In genomic region chr5:68122883-68123282, GRCm38 (mm10) we compare ENCODE assay signal across 21 mouse cellular contexts.
DNase-seq lines count a peak whose midpoint lies in the region; ATAC-seq and TF ChIP-seq lines count a peak whose summit lies in the region.
"Had no signal": no experiment of that assay in that cellular context is flagged by ENCODE, and none has a peak within 500 bp of the region (broad histone marks: within the 10 kb centered on the region; RNA-seq: fewer than 3 reads in every experiment).

No protein-coding gene starts in this region.

- no peak overlapping the region for H3K9ac ChIP-seq in kidney, embryonic 14.5 days (ENCODE audit: low read depth, low read length)
- no peak overlapping the region for H3K9ac ChIP-seq in kidney, postnatal 0 days (ENCODE audit: low read depth, low read length)
- H3K9ac ChIP-seq: embryonic facial prominence, embryonic 13.5 days; embryonic facial prominence, embryonic 15.5 days; forebrain, embryonic 12.5 days had no signal

- no peaks in the 10 kb centered on the region for H3K9me3 ChIP-seq in kidney, embryonic 14.5 days (ENCODE audit: control insufficient read depth, low read length)
- no peaks in the 10 kb centered on the region for H3K9me3 ChIP-seq in kidney, postnatal 0 days (replicated peaks; ENCODE audit: low read length)
- H3K9me3 ChIP-seq: embryonic facial prominence, embryonic 13.5 days; embryonic facial prominence, embryonic 15.5 days; forebrain, embryonic 10.5 days; forebrain, embryonic 12.5 days had no signal

- WGBS in kidney, embryonic 14.5 days: 48% methylated on average over 3 of the region's 3 CpGs
- 38% methylated on average over 3 of the region's 3 CpGs for WGBS in kidney, postnatal 0 days

- no peaks in the 10 kb centered on the region for H3K27me3 ChIP-seq in kidney, embryonic 14.5 days (ENCODE audit: control insufficient read depth, insufficient read depth, low read length)
- no peaks in the 10 kb centered on the region for H3K27me3 ChIP-seq in kidney, postnatal 0 days (ENCODE audit: insufficient read depth, low read length)
- H3K27me3 ChIP-seq: embryonic facial prominence, embryonic 13.5 days; embryonic facial prominence, embryonic 15.5 days; forebrain, embryonic 12.5 days had no signal

- peak; percentile 64; the same call in 1 of the 2 replicates for ATAC-seq in kidney, embryonic 14.5 days (ENCODE audit: low FRiP score, low TSS enrichment)
- peak; percentile 72; the same call in 1 of the 2 replicates for ATAC-seq in kidney, postnatal 0 days (replicated peaks; ENCODE audit: low FRiP score, low read depth)
- ATAC-seq: forebrain, embryonic 14.5 days; forebrain, embryonic 16.5 days had no signal

- no peaks in the 10 kb centered on the region for H3K36me3 ChIP-seq in kidney, embryonic 14.5 days (ENCODE audit: control insufficient read depth, insufficient read depth, low read length)
- H3K36me3 ChIP-seq in kidney, postnatal 0 days (ENCODE audit: insufficient read depth, low read length): no peaks in the 10 kb centered on the region
- H3K36me3 ChIP-seq: embryonic facial prominence, embryonic 13.5 days; embryonic facial prominence, embryonic 15.5 days; forebrain, embryonic 10.5 days; forebrain, embryonic 12.5 days had no signal

- no peak overlapping the region for H3K4me3 ChIP-seq in kidney, embryonic 14.5 days (ENCODE audit: low read length)
- no peak overlapping the region for H3K4me3 ChIP-seq in kidney, postnatal 0 days (replicated peaks; ENCODE audit: low read depth, low read length)
- H3K4me3 ChIP-seq: embryonic facial prominence, embryonic 13.5 days; embryonic facial prominence, embryonic 15.5 days; erythroblast, embryonic 14.5 days; forebrain, embryonic 10.5 days; forebrain, embryonic 12.5 days had no signal

- no peaks in the 10 kb centered on the region for H3K4me1 ChIP-seq in kidney, embryonic 14.5 days (ENCODE audit: control insufficient read depth, insufficient read depth, low read length)
- H3K4me1 ChIP-seq in kidney, postnatal 0 days (replicated peaks; ENCODE audit: insufficient read depth, low read length): no peaks in the 10 kb centered on the region
- H3K4me1 ChIP-seq: embryonic facial prominence, embryonic 13.5 days; embryonic facial prominence, embryonic 15.5 days; forebrain, embryonic 10.5 days; forebrain, embryonic 12.5 days had no signal

- TF ChIP-seq CTCF in kidney, postnatal 0 days (IDR thresholded peaks at IDR 0.05; ENCODE audit: low read depth): no peak

- H3K4me2 ChIP-seq in kidney, embryonic 14.5 days (replicated peaks; ENCODE audit: low read depth, low read length): no peak overlapping the region
- H3K4me2 ChIP-seq in kidney, postnatal 0 days (ENCODE audit: low read length): no peak overlapping the region
- H3K4me2 ChIP-seq: embryonic facial prominence, embryonic 13.5 days; embryonic facial prominence, embryonic 15.5 days; forebrain, embryonic 12.5 days had no signal

- no peak overlapping the region for H3K27ac ChIP-seq in kidney, embryonic 14.5 days (ENCODE audit: low read depth, low read length)
- H3K27ac ChIP-seq in kidney, postnatal 0 days: no peak overlapping the region
- H3K27ac ChIP-seq: embryonic facial prominence, embryonic 13.5 days; embryonic facial prominence, embryonic 15.5 days; forebrain, embryonic 10.5 days; forebrain, embryonic 12.5 days had no signal

- DNase-seq in kidney, adult 8-10 months: no peak
- DNase-seq in kidney, postnatal 0 days (ENCODE audit: low spot score): peak; percentile 60
- no peak for DNase-seq in kidney, adult 9 months
- DNase-seq: adrenal gland, adult 2 months; adrenal gland, postnatal 10 days; adrenal gland, postnatal 25 days; cerebellum, adult 11 months; cerebellum, adult 18-20 months; cerebellum, adult 8-10 months; cerebellum, adult 9-11 months; cerebellum, postnatal 14 days; cerebellum, postnatal 36 days; embryo, embryonic 11 days had no signal
